Mouse (Mus musculus): ENCODE measurements around the gene Tkt.

Gene Tkt

GRCm38 (mm10) chr14:30622556-30622955, 74.4 kb downstream of the Tkt start:
- no peak for DNase-seq
